Mouse (Mus musculus) layer of hippocampus, adult 2 months (tissue): ENCODE results near the gene Uba3. TPM values are rescaled to one million over a fixed set of nuclear protein-coding genes. Genes with fewer than 3 reads are reported as not detected.

Experiments
- DNase-seq, 2 experiments: peaks; one replicate each; pipeline ENCODE4 v3.0.0; 2022; ENCODE audit warnings: low spot score in 2 of 2
- H3K27ac ChIP-seq: fragments of 200-600 bp; 2 replicates; pipeline ENCODE4 v1.8.1; 2022
- H3K4me3 ChIP-seq: fragments of 200-600 bp; 2 replicates; pipeline ENCODE4 v1.8.1; 2022; ENCODE audit warnings: mild to moderate bottlenecking
- CTCF ChIP-seq: fragments of 200-600 bp; conservative IDR thresholded peaks from 2 replicates; pipeline ENCODE4 v1.8.1; 2022; ENCODE audit warnings: antibody characterized with exemption, mild to moderate bottlenecking, moderate library complexity
- total RNA-seq, 2 experiments: library from RNA; stranded (reverse); gene quantifications; 2 replicates each; pipeline ENCODE4 v1.2.3; 2021

Uba3 gene
- total RNA-seq, 2 experiments from 2014 or later, result 69.4 to 71.3 TPM

DNA sequence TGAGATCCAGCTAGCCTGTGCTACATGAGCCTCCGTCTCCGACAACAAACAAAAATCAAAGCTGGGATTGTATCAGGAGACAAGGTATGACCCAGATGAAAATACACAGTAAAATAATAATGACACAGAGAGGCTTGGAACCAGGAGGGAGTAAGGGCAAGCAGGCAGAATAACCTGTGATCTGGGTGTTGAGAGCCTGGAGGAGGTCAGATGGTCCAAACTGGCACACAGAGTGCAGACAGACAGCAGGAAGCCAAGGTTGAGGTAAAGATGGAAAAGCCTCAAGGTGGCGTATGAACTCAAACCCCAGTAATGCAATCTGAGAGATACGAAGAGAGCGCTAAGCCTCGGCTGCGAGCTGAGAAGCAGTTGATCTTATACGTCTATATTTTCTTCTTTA, 19.1 kb upstream of the Uba3 start:
- H3K4me3 ChIP-seq, result no peak overlapping the region
- no peak overlapping the region for H3K27ac ChIP-seq
- DNase-seq, result no peak
- no peak for TF ChIP-seq CTCF

DNA sequence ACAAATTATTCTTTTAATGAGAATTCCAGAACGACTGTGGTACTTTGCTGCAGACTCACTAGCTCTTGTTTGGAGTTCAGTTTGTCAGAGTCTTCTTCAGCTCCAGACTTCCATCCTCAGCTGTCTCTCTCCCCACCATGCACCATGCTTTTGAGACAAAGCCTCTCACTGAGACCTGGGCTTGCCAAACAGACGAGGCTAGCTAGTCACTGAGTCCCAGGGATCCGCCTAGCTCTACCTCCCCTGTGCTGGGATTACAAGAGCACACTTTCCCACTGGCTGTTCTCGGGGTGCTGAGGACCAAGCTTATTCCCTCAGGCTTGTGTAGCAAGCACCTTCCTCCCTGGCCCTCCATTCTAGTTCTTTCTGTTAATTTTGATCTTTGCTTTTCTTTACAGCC, 18.1 kb upstream of the Uba3 start:
- no peak for TF ChIP-seq CTCF
- Histone ChIP-seq H3K27ac (no peak overlapping the region), H3K4me3 (no peak overlapping the region)
- DNase-seq, result no peak

DNA sequence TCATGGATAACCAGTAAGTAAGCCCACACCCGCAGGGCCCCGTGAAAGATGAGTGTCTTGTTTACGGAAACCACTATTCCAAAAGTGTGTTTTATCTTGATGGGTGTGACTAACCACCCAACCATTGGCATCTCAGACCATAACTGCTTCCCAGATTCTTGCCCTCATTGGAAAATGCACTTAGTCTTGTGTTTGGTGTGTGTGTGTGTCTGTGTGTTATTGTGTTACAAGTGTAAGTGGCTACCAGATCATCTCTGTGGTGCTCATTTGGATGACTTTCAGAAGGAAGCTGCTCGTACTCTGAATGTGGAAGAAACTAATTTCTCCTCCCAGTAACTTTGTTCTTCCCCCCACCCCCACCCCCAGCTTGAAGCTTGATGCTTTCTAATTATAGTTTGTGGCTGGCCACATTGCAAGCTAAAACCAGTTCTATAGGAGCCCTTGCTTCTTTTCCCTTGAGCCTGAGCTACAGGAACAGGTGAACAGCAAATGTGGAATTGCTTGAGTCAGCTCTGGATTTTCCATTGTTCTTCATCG, 17.6 kb upstream of the Uba3 start:
- no peak for TF ChIP-seq CTCF
- no peak overlapping the region for H3K4me3 ChIP-seq
- no peak overlapping the region for H3K27ac ChIP-seq
- DNase-seq, result no peak

DNA sequence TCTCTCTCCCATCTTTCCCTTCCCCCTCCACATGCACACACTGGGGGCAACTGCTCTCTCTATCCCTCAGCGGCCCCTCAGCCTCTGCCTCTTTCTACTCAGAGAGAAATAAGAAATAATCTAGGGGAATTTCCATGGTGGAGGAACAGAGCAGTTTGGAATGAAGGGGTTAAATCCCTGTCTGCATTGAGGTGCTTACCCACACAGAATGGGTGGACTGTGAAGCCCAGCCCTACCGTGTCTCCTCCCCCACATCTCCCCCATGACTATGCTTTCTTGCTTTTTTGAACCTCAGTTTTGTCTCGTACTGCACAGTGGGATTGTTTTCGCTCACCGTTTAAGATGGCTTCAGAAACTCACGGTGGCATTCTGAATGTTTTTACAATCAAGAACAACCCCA, 16.9 kb upstream of the Uba3 start:
- no peak for DNase-seq
- peak overlapping the region; percentile 87; the same call in 1 of the 2 replicates for H3K27ac ChIP-seq
- no peak for TF ChIP-seq CTCF

DNA sequence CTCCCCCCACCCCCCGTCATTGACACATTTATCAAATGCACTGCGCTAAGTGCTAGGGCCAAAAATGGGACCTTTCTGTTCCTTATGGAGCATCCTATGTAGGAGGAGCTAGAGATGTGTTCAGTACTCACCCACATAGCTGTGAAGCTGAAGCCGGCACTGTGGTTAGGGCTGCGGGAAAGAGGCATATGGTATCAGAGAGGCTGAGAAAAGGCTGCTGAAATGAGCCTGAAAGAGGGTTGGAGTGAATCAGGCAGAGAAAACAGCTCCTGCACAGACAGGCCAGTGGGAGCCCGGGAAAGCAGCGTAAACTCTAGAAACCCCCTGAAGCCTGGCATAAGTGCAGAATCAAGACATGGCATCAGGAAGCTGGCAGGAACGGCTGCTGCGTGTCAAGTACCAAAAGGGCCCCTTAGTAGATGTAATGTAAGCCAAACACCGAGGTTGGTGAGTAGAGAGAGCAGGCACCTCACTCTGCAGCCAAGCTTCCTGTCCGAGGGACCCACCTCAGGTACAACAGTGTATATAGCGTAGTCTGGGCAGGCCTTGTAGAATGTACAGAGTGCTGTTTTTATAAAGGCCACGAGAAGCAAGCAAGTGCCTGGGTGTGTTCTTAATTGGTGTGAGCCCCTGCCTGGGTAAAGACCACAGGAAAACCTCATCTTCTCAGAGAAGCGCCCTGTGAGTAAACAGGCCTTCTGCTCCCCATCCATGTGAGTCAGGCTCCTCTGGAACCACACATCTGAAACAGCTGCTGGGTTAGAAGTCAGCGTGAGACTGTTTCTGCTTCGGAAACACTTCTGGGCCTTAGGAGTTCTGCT, 16.0 kb upstream of the Uba3 start:
- Histone ChIP-seq H3K27ac (peak overlapping the region; percentile 87), H3K4me3 (peak overlapping the region; percentile 3; the same call in 1 of the 2 replicates)
- DNase-seq, result peak; percentile 65 to 84
- TF ChIP-seq CTCF, result no peak

More for the DNA sequence above, 16.9 kb upstream of the Uba3 start:
- no peak overlapping the region for H3K4me3 ChIP-seq

DNA sequence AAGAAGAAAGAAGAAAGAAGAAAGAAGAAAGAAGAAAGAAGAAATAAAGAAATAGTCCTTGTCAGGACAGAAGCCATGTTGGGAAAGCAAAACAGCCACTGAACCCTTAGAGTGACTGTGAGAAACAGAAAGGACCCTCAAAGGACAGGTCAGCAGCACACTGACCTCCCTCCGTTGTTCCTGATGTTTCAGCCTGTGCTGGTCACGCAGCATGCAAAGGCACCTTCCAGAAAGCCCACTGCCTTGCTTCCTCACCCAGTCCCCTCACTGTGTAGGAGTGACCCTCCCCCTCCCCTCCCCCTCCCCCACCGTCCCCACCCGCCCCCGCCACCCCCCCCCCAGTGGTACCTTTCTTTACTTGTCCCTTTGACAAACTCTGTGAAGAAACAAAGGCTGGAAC, 15.2 kb upstream of the Uba3 start:
- Histone ChIP-seq H3K27ac (peak overlapping the region; percentile 87; the same call in 1 of the 2 replicates), H3K4me3 (no peak overlapping the region)
- no peak for TF ChIP-seq CTCF
- DNase-seq, result no peak

DNA sequence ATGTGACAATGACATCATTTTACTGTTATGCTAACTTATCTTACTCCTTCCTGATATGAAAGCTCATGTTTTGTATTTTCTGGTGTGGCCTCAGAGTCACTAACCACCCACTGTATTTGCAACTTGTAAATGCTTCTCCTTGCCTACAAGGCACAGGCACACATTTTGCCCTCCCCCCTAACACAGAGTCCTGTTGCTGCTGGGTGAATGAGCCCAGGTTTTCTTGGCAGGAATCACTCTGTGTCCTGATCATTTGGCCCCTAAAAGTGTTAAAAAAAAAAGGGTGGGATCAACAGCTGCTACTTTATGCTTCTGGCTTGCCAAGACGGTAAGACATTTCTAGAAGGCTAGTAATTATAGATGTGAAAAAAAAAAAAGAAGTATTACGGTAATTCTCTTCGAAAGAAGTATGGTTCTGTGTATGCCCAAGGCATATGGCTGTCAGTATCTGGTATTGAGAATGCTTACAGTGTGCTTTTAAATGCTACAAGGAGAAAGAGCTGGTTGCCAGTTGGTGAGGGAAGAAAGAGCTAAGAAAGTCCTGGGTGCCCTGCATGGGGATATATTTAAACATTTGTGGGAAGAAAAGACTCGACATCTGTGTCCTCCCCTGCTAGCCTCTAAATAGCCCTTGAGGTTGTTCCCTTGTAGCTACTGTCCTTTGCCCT, 10.8 kb upstream of the Uba3 start:
- no peak for TF ChIP-seq CTCF
- no peak for DNase-seq
- Histone ChIP-seq H3K27ac (no peak overlapping the region; the same call in 1 of the 2 replicates), H3K4me3 (no peak overlapping the region)

DNA sequence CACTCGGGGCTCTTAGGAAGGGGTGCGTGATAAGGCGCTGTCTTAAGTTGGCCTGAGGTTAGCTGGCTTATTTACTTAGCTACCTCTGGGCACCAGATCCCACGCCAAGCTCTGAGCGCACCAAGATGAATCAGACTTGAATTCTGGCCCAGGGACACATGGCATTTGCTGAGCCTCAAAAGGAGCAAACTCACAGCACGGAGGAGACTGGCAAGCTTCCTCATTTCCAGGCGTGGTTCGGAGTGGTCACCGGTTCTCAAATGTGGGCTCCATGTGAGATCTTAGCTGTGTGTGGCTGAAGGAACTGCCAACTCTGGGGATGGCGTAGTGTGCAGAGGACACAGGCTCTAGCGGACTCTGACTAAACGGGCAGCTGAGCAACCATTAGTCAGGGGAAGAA, 6.5 kb upstream of the Uba3 start:
- H3K4me3 ChIP-seq, result peak overlapping the region; percentile 98
- peak in 1 of 2 experiments; percentile 19 for DNase-seq
- H3K27ac ChIP-seq, result peak overlapping the region; percentile 88
- no peak for TF ChIP-seq CTCF

DNA sequence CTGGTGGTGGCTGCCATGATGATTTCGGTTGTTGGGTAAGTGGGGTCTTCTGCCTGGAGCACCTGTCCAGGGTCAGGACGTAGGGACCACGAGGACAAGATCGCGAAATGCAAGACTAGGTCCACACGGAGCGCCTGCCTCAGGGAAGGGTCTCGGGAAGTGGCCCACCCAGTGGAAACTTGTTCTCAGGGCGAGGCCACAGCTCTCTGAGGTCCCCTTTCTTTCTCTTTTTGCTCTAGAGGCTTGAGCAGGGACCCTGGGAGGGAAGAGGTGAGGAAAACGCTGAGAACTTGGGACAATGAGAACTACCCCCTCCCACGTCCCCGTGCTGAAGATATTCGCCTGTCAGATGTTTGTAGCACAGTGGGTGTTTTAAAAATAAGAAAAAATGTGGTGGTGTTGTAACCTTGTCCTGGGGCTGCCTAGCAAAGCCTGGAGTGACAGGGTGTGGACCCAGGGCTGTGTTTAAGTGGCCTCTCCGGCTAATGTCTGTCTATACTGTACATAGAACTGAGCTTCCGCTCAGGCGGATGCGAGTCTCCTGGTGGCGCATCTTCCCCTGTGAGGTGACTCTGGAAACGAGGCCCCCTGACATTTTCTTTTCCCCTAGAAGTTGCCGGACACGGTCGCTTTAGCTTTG, 5.6 kb upstream of the Uba3 start:
- DNase-seq, result no peak
- H3K27ac ChIP-seq, result peak overlapping the region; percentile 88
- TF ChIP-seq CTCF, result peak; percentile 27; the same call in 1 of the 2 replicates
- H3K4me3 ChIP-seq, result peak overlapping the region; percentile 98

DNA sequence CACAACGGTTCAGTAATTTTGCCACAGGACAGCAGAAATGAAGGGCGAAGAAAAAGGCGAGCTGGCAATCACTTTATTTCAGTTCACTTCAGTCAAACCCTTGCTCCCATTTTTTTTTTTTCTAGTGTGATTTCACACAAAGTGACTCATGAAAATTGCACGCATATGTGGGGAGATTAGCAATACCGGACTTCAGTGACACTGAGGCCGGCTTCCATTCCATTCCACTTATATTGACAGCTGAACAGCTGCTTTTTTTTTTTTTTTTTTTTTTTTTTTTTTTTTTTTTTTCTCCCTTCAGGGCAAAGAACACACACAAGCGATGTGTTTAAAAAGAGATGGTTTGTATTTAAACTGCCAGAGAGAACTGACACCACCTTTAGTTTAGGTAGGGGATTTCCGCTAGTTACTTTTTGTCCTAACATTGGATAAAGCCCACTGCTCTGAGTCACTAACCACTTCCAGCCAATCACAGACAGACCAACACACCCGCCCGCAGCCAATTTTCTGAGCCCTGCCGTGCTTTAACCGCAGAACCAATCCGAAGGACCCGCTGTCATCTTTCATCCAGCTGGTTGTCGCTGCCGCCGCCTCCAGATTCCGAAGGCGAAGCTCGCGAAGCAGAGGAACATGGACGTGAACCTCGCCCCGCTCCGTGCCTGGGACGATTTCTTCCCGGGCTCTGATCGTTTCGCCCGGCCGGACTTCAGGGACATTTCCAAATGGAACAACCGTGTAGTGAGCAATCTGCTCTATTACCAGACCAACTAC, 4.9 kb upstream of the Uba3 start, which contains the start of gene Arl6ip5:
Arl6ip5 (plus strand) TSS at position 499 of the 771 bp plus-strand sequence.
- peak; percentile 87 to 91 for DNase-seq
- Histone ChIP-seq H3K27ac (peak within 1 kb of the TSS; percentile 88), H3K4me3 (peak within 1 kb of the TSS; percentile 98)
- no peak for TF ChIP-seq CTCF

DNA sequence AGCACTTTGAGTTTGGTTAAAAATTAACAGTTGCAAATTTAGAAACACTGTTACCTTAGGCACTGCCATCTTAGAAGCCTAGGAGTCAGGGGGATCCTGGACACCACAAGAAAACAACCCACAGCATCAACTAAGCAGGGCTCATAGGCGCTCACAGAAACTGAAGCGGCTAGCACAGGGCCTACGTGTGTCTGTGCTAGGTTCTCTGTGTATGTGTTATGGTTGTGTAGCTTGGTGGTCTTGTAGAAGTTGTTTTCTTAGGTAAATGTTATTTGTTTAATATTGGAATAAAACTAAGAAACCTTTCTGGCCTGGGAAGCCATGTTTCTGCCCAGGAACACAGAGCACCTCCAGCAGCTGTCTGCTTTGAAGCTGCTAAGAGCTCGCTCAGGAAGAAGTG, 4.3 kb upstream of the Uba3 start:
- no peak for DNase-seq
- H3K27ac ChIP-seq, result no peak overlapping the region
- TF ChIP-seq CTCF, result no peak
- no peak overlapping the region for H3K4me3 ChIP-seq

DNA sequence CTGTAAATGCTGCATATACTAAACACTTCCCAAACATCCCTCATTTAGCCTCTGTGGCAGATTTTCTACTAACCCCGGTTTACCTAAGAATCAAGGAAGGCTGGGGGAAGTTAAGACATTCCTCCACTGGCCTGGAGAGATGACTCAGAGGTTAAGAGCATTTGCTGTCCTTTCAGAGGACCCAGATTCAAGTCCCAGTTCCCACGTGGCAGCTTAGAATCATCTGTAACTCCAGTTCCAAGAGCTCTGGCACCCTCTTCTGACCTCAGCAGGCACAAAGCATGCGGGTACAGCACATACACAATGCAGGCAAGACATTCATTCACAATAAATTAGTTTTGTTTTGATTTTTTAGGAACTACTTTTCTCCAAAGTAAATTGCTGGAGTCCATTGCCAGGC, 3.8 kb upstream of the Uba3 start:
- Histone ChIP-seq H3K4me3 (no peak overlapping the region), H3K27ac (no peak overlapping the region)
- no peak for TF ChIP-seq CTCF
- DNase-seq, result no peak
